ENCODE assay signal across 16 mouse cellular contexts in genomic region chr15:12355261-12355660, GRCm38 (mm10). TPM values are rescaled to one million over a fixed set of nuclear protein-coding genes. Genes with fewer than 3 reads are reported as not detected.
"Had no signal": no experiment of that assay in that cellular context is flagged by ENCODE, and none has a peak within 500 bp of the region (broad histone marks: within the 10 kb centered on the region; RNA-seq: fewer than 3 reads in every experiment).

No protein-coding gene starts in this region.

- H3K27me3 ChIP-seq: hindbrain, embryonic 15.5 days; kidney, embryonic 15.5 days; limb, embryonic 13.5 days; lung, embryonic 15.5 days; midbrain, embryonic 15.5 days; neural tube, embryonic 12.5 days had no signal

- H3K4me2 ChIP-seq: hindbrain, embryonic 15.5 days; kidney, embryonic 15.5 days; limb, embryonic 13.5 days; liver, embryonic 11.5 days; lung, embryonic 15.5 days; midbrain, embryonic 15.5 days; neural tube, embryonic 12.5 days had no signal

- DNase-seq: kidney, adult 2 months; kidney, postnatal 14 days; left cerebral cortex, postnatal 4 days; spleen, adult 18-20 months; thymus, adult 18-20 months; thymus, postnatal 25 days had no signal

- H3K4me3 ChIP-seq: hindbrain, embryonic 15.5 days; kidney, embryonic 15.5 days; limb, embryonic 13.5 days; lung, embryonic 15.5 days; midbrain, embryonic 15.5 days; neural tube, embryonic 12.5 days had no signal

- H3K36me3 ChIP-seq: midbrain, embryonic 15.5 days had no signal

- H3K27ac ChIP-seq: kidney, embryonic 15.5 days; limb, embryonic 13.5 days; midbrain, embryonic 15.5 days; neural tube, embryonic 12.5 days had no signal

- ATAC-seq: midbrain, embryonic 15.5 days had no signal

- H3K9me3 ChIP-seq: hindbrain, embryonic 15.5 days; kidney, embryonic 15.5 days; limb, embryonic 13.5 days; lung, embryonic 15.5 days; midbrain, embryonic 15.5 days; neural tube, embryonic 12.5 days had no signal

- H3K4me1 ChIP-seq: hindbrain, embryonic 15.5 days; kidney, embryonic 15.5 days; limb, embryonic 13.5 days; lung, embryonic 15.5 days; midbrain, embryonic 15.5 days; neural tube, embryonic 12.5 days had no signal

- H3K9ac ChIP-seq: hindbrain, embryonic 15.5 days; kidney, embryonic 15.5 days; limb, embryonic 13.5 days; lung, embryonic 15.5 days; midbrain, embryonic 15.5 days; neural tube, embryonic 12.5 days had no signal

RNA-seq across cellular contexts. Expression of gene 1810049J17Rik, which starts 33.6 kb away (rescaled TPM):
- total RNA-seq: left cerebral cortex, postnatal 4 days; monocyte, adult 5-6 weeks; neutrophil, adult 5-6 weeks had no signal
- polyA plus RNA-seq: kidney, adult 2 months; kidney, embryonic 15.5 days; large intestine, adult 2 months had no signal
